Mouse (Mus musculus): Measurements from ENCODE around the gene Arsb. TPM values are rescaled to one million over a fixed set of nuclear protein-coding genes. Genes with fewer than 3 reads are reported as not detected.
A peak's percentile ranks its signal among the peaks of the same experiment; 100 is the strongest.

Gene Arsb
- polyA plus RNA-seq, 1 experiment from 2014 or later: 10.8 TPM

DNA sequence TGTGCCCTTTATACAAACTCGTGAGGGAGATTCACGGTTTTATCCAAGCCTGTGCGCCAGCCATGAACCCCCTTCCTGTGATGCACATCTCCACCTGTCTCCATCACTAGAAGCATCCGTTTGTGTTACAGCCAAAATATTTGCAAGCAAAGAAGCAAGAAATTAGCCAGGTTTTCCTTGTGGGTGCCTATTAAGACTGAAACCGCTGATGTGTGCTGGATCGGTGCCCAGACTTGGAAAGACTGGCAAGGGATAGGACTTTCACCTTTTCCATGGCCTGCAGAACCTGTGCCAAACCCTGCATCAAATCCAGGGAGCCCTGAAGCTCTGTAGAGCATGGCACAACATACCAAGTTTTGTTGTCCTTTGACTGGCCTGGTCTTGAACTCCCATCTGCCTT, 165.0 kb downstream of the Arsb start:
- no peak for ATAC-seq (ENCODE audit: low FRiP score)
- DNase-seq (ENCODE audit: low spot score, missing footprints): no peak
- H3K4me3 ChIP-seq (ENCODE audit: low read depth, low read length): no peak overlapping the region
- H3K27ac ChIP-seq (ENCODE audit: low read depth, low read length): no peak overlapping the region
- no peak overlapping the region for H3K4me2 ChIP-seq
- no peaks in the 10 kb centered on the region for H3K4me1 ChIP-seq (ENCODE audit: control insufficient read depth, insufficient read depth, low read length)
- WGBS: 88% methylated on average over 6 of the region's 6 CpGs
- H3K9me3 ChIP-seq (ENCODE audit: control insufficient read depth, low read length): no peaks in the 10 kb centered on the region
- H3K36me3 ChIP-seq (ENCODE audit: control insufficient read depth, insufficient read depth, low read length): no peaks in the 10 kb centered on the region
- no peak overlapping the region for H3K9ac ChIP-seq (ENCODE audit: low read length)
- no peaks in the 10 kb centered on the region for H3K27me3 ChIP-seq (ENCODE audit: control insufficient read depth, insufficient read depth, low read length)

DNA sequence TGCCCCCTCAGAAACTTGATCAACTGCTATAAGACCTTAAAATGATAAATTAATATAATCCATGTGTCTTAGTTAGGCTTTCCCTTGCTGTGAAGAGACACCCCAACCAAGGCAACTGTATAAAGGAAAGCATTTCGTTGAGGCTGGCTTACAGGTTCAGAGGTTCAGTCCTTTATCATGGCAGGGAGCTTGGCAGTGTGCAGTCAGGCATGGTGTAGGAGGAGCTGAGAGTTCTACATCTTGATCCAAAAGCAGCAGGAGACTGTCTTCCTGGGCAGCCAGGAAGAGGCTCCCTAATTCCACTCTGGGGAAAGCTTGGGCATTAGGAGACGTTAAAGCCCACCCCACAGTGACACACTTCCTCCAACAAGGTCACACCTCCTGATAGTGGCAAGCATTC, 166.7 kb downstream of the Arsb start:
- H3K4me3 ChIP-seq (ENCODE audit: low read depth, low read length): no peak overlapping the region
- no peak for DNase-seq (ENCODE audit: low spot score, missing footprints)
- no peak for ATAC-seq (ENCODE audit: low FRiP score)
- no peaks in the 10 kb centered on the region for H3K27me3 ChIP-seq (ENCODE audit: control insufficient read depth, insufficient read depth, low read length)
- H3K4me1 ChIP-seq (ENCODE audit: control insufficient read depth, insufficient read depth, low read length): no peaks in the 10 kb centered on the region
- no peak overlapping the region for H3K27ac ChIP-seq (ENCODE audit: low read depth, low read length)
- H3K36me3 ChIP-seq (ENCODE audit: control insufficient read depth, insufficient read depth, low read length): no peaks in the 10 kb centered on the region
- no peaks in the 10 kb centered on the region for H3K9me3 ChIP-seq (ENCODE audit: control insufficient read depth, low read length)
- 13% methylated on average over 2 of the region's 2 CpGs for WGBS
- H3K9ac ChIP-seq (ENCODE audit: low read length): no peak overlapping the region
- H3K4me2 ChIP-seq: no peak overlapping the region

DNA sequence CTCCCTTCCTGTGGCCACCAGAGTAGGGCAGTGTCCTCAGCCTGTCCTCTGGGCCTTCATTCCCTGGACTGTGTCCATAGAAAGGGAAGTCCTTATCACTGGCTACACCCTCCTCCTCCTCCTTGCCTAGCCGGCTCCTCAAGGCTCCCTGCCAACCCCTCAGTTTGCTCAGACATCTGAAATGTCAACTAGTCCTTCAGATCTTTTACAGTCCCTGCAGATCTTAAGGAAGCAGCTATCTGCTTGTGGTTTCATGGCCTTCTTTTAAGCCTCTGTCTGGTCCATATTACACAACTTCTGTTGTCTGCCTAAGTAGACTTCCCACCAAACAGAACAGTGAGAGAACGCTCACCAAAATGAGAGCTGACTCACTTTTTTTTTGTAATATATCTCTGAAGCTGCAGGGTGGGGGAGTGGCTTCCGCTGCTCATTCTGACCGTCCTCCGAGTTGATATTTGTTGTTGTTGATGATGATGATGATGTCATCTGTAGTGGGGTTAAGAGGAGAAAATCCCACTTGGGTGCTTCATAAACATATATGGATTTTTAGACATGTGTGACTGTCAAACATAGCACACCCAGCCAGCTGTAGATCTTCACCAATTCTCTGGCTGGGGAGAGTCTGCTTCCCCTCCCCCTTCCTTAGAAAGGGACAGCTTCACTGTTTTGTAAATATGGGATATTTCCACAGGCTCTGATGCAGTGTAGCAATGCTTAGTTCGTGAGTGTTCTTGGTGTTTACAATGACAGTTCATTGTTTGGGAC, 168.1 kb downstream of the Arsb start:
- Histone ChIP-seq H3K27me3 (ENCODE audit: control insufficient read depth, insufficient read depth, low read length) (no peaks in the 10 kb centered on the region), H3K9me3 (ENCODE audit: control insufficient read depth, low read length) (no peaks in the 10 kb centered on the region), H3K4me2 (no peak overlapping the region), H3K27ac (ENCODE audit: low read depth, low read length) (no peak overlapping the region), H3K9ac (ENCODE audit: low read length) (no peak overlapping the region), H3K4me3 (ENCODE audit: low read depth, low read length) (no peak overlapping the region), H3K36me3 (ENCODE audit: control insufficient read depth, insufficient read depth, low read length) (no peaks in the 10 kb centered on the region), H3K4me1 (ENCODE audit: control insufficient read depth, insufficient read depth, low read length) (no peaks in the 10 kb centered on the region)
- ATAC-seq (ENCODE audit: low FRiP score) (no peak), DNase-seq (ENCODE audit: low spot score, missing footprints) (no peak)
- 82% methylated on average over 6 of the region's 6 CpGs for WGBS

DNA sequence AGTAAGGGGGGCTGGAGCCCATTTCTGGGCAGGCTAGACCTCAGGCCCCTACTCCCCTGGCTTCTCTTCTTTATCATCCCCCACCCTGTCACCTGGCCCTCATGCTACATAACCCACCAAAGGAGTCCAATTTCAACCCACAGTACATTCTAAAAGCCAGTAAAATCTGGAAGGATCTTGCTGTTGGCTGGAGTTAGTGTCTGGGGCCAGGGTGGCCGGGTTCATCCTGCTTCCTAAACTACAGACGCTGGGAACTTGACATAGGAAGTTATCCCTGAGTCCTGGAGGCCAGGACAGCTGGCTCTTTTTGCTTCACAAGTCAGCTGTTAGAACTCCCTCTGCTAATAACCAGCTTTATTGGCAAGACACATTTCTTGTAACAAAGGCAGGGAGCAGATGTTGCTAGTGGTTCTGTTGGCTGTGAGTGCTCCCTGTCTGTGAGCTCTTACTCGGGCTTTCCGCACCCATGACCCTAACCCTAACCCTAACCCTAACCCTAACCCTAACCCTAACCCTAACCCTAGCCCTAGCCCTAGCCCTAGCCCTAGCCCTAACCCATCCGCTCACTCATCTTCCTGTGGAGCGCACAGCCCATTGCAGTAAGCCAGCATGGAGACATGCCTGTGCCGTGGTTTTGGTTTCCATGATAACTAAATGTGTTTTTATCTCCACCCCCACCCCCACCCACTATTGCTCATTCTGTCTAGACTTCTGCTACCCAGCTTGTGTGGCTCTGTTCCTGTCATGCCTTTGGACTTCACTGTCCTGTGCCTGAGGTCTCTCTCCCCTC, 169.5 kb downstream of the Arsb start:
- WGBS: 74% methylated on average over 7 of the region's 7 CpGs
- Histone ChIP-seq H3K27me3 (ENCODE audit: control insufficient read depth, insufficient read depth, low read length) (no peaks in the 10 kb centered on the region), H3K36me3 (ENCODE audit: control insufficient read depth, insufficient read depth, low read length) (no peaks in the 10 kb centered on the region), H3K27ac (ENCODE audit: low read depth, low read length) (no peak overlapping the region), H3K9ac (ENCODE audit: low read length) (no peak overlapping the region), H3K4me2 (no peak overlapping the region), H3K4me3 (ENCODE audit: low read depth, low read length) (no peak overlapping the region), H3K9me3 (ENCODE audit: control insufficient read depth, low read length) (no peaks in the 10 kb centered on the region), H3K4me1 (ENCODE audit: control insufficient read depth, insufficient read depth, low read length) (no peaks in the 10 kb centered on the region)
- ATAC-seq (ENCODE audit: low FRiP score): no peak
- peak; percentile 83 for DNase-seq (ENCODE audit: low spot score, missing footprints)

DNA sequence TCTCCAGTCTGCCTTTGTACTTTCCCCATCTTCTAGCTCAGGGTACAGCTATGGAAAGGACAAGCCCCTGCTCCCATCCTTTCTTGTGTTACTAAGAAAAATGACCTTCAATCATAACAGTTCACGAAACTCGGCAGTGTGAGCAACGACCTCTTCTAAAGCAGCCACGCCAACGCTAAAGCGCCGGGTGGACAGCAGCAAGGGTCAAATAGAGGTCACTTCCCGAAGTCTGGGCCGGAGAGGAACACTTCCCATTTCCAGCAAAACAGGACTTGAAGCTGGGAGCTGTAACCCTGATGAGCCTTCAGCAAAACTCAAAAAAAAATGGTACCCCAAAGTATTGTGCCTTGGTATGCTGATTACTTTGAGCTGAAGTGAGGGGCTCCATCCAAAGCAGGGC, 179.6 kb downstream of the Arsb start:
- Histone ChIP-seq H3K36me3 (ENCODE audit: control insufficient read depth, insufficient read depth, low read length) (no peaks in the 10 kb centered on the region), H3K27ac (ENCODE audit: low read depth, low read length) (no peak overlapping the region), H3K4me1 (ENCODE audit: control insufficient read depth, insufficient read depth, low read length) (no peaks in the 10 kb centered on the region), H3K4me2 (no peak overlapping the region), H3K9ac (ENCODE audit: low read length) (no peak overlapping the region), H3K4me3 (ENCODE audit: low read depth, low read length) (no peak overlapping the region), H3K27me3 (ENCODE audit: control insufficient read depth, insufficient read depth, low read length) (no peaks in the 10 kb centered on the region), H3K9me3 (ENCODE audit: control insufficient read depth, low read length) (no peaks in the 10 kb centered on the region)
- no peak for DNase-seq (ENCODE audit: low spot score, missing footprints)
- ATAC-seq (ENCODE audit: low FRiP score): no peak
- 74% methylated on average over 9 of the region's 9 CpGs for WGBS

DNA sequence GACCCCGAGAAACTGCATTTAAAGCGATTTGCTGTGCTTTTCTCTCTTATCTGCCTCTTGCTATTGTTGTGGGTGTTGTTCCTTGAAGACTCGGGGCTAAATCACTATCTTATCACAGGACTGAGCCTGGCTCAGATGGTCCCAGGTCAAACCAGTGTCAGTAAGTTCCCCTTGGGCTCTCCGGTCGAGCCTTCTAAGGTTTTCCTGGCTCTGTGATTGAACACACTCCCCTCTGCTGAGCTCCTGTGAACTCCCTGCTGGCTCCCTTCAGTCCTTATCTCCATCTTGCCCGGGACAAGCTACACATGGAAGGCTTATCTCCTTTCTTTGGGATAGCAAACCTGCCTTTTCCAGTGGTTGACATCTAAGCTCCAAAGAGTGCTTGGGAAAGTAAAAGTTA, 180.1 kb downstream of the Arsb start:
- no peaks in the 10 kb centered on the region for H3K9me3 ChIP-seq (ENCODE audit: control insufficient read depth, low read length)
- no peak for DNase-seq (ENCODE audit: low spot score, missing footprints)
- no peak overlapping the region for H3K9ac ChIP-seq (ENCODE audit: low read length)
- H3K4me1 ChIP-seq (ENCODE audit: control insufficient read depth, insufficient read depth, low read length): no peaks in the 10 kb centered on the region
- no peaks in the 10 kb centered on the region for H3K27me3 ChIP-seq (ENCODE audit: control insufficient read depth, insufficient read depth, low read length)
- H3K36me3 ChIP-seq (ENCODE audit: control insufficient read depth, insufficient read depth, low read length): no peaks in the 10 kb centered on the region
- H3K4me2 ChIP-seq: no peak overlapping the region
- no peak for ATAC-seq (ENCODE audit: low FRiP score)
- no peak overlapping the region for H3K27ac ChIP-seq (ENCODE audit: low read depth, low read length)
- no peak overlapping the region for H3K4me3 ChIP-seq (ENCODE audit: low read depth, low read length)
- WGBS: 62% methylated on average over 6 of the region's 6 CpGs

DNA sequence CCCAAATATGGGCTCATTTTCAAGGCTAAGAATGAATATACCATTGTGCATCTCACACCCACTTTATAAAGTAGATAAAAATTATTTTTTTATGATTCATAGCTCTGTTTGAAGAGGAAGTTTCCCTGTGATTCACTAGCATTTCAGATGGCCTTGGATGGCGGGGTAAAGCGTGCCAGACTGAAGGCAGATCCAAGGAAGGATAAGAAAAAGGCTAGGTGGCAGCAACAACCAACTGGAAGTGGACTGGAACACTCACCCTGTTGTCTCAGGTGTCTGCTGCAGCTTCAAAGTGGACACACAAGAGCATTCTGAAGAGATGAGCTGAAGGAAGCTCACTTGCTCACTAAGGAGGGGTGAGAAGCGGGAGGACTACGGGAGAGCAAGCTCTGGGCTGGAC, 181.0 kb downstream of the Arsb start:
- ATAC-seq (ENCODE audit: low FRiP score) (no peak), DNase-seq (ENCODE audit: low spot score, missing footprints) (no peak)
- Histone ChIP-seq H3K4me3 (ENCODE audit: low read depth, low read length) (no peak overlapping the region), H3K9me3 (ENCODE audit: control insufficient read depth, low read length) (no peaks in the 10 kb centered on the region), H3K27ac (ENCODE audit: low read depth, low read length) (no peak overlapping the region), H3K9ac (ENCODE audit: low read length) (no peak overlapping the region), H3K4me2 (no peak overlapping the region), H3K4me1 (ENCODE audit: control insufficient read depth, insufficient read depth, low read length) (no peaks in the 10 kb centered on the region), H3K36me3 (ENCODE audit: control insufficient read depth, insufficient read depth, low read length) (no peaks in the 10 kb centered on the region), H3K27me3 (ENCODE audit: control insufficient read depth, insufficient read depth, low read length) (no peaks in the 10 kb centered on the region)
- WGBS: 96% methylated on average over 4 of the region's 4 CpGs

DNA sequence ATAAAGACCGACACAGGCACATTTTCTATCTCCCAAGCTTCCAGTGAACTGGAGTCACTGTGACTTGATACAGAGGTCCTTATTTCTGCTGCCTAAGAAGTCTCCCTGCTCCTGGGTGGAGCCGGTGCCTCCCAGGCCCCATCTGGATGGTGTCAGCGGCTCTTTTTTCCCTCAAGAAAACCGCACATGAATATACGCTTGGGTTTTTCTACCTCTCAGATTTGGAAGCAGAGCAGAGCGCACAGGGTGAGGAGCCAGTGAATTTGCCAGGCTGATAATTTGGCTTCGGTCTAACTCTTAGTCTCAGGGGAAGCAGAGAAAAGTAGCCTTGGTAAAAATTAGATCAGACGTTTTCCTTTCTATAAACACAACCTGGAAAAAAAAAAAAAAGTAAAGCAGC, 186.5 kb downstream of the Arsb start:
- ATAC-seq (ENCODE audit: low FRiP score) (no peak), DNase-seq (ENCODE audit: low spot score, missing footprints) (no peak)
- no peaks in the 10 kb centered on the region for H3K4me1 ChIP-seq (ENCODE audit: control insufficient read depth, insufficient read depth, low read length)
- no peak overlapping the region for H3K4me3 ChIP-seq (ENCODE audit: low read depth, low read length)
- no peaks in the 10 kb centered on the region for H3K36me3 ChIP-seq (ENCODE audit: control insufficient read depth, insufficient read depth, low read length)
- 90% methylated on average over 8 of the region's 8 CpGs for WGBS
- H3K4me2 ChIP-seq: no peak overlapping the region
- no peak overlapping the region for H3K9ac ChIP-seq (ENCODE audit: low read length)
- no peak overlapping the region for H3K27ac ChIP-seq (ENCODE audit: low read depth, low read length)
- H3K9me3 ChIP-seq (ENCODE audit: control insufficient read depth, low read length): no peaks in the 10 kb centered on the region
- H3K27me3 ChIP-seq (ENCODE audit: control insufficient read depth, insufficient read depth, low read length): no peaks in the 10 kb centered on the region

DNA sequence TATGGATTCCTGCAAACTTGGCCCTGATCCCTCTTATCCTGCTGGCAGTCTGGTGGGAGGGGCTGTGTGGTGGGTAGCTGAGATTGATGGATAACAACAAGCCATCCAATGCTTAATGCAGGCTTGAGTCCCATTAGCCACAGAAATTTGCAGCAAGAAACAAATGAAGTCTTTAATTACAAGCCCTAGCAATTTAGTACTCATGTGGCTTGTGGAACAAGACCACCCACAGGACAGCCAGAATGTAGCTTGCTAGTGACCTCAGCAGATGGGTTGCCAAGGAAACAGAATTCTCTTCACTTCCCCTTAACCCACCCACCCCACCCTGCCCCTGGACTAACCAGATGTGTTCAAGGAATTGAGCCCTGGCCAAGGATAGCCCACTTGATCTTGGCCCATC, 194.8 kb downstream of the Arsb start:
- ATAC-seq (ENCODE audit: low FRiP score) (no peak), DNase-seq (ENCODE audit: low spot score, missing footprints) (no peak)

More for the DNA sequence above, 194.8 kb downstream of the Arsb start:
- no peaks in the 10 kb centered on the region for H3K27me3 ChIP-seq (ENCODE audit: control insufficient read depth, insufficient read depth, low read length)
- H3K9me3 ChIP-seq (ENCODE audit: control insufficient read depth, low read length): no peaks in the 10 kb centered on the region
- H3K27ac ChIP-seq (ENCODE audit: low read depth, low read length): no peak overlapping the region
- H3K36me3 ChIP-seq (ENCODE audit: control insufficient read depth, insufficient read depth, low read length): no peaks in the 10 kb centered on the region
- no peak overlapping the region for H3K9ac ChIP-seq (ENCODE audit: low read length)
- H3K4me2 ChIP-seq: no peak overlapping the region
- no peak overlapping the region for H3K4me3 ChIP-seq (ENCODE audit: low read depth, low read length)
- no peaks in the 10 kb centered on the region for H3K4me1 ChIP-seq (ENCODE audit: control insufficient read depth, insufficient read depth, low read length)
